Mouse (Mus musculus) spleen, postnatal 10 days (tissue): Measurements from ENCODE around the gene Tpm4.

Source experiments
- DNase-seq, 2 experiments: peaks; one replicate each; pipeline ENCODE4 v3.0.0; 2021 to 2022; ENCODE audit warnings: low spot score in 2 of 2

Tpm4 gene

DNA sequence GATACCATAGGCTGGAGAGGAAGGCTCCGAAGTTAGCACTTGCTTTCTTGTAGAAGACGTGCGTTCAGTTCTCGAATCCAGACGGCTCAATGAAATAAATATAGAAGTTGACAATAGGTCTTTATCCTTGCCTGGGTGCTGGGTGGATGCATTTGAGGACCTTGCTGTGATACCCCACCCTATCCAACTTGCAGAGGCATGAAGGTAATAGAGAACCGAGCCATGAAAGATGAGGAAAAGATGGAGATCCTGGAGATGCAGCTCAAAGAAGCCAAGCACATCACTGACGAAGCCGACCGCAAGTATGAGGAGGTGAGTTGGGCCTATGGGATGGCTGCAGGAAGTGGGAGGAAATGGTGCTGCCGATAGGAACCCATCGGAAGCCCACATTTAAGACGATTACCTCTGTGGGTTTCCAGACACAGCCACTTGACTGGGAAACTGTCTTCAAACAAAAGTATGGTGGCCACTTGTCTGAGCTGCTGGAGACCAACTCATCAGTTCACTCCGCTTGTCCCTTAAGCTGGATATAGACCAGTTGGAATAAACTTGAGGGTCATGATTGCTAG lies 8.6 kb downstream of the Tpm4 start:
- DNase-seq: no peak

DNA sequence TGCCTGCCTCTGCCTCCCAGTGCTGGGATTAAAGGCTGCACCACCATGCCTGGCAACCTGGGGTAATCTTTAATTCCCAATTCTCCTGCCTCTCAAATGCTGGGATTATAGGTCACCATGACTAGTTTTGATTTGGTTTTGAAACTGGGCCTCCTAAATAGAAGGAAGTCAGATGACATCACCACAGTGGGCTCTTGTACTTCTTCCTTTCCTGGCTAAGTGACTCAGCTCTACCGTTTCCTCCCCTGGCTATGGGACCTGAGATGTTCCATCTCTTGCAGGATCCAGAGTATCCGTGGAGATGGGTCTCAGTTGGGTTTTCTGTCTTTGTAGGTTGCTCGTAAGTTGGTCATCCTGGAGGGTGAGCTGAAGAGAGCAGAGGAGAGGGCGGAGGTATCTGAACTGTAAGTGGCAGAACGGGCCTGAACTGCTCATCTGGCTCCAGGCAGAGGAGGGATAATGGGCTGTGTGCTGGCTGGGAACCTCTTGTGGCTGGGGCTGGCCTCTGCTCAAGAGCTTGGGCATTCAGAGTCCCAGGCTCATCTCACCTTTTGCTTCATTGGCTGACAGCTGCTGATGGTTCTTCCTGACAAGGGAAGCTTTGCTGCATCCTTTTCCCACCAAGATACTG lies 9.7 kb downstream of the Tpm4 start:
- no peak for DNase-seq

DNA sequence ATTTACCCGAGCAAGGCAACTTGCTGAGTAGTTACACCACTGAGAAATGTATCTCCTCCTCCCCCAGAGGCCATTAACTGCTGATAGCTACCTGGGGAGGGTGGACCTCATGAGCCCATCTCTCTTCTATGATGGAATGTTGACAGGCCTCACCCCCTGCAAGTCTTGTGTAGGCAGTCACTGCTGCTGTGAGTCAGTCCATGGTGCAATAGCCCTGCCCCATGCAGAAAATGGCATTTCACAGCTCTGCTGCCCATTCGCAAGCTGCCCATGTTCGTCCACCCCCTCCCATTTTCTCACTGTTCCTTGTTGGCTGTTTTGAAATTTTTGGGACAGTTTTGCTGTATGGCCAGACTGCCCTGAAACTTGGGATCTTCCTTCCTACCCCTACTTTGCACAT lies 10.7 kb downstream of the Tpm4 start:
- DNase-seq: no peak

DNA sequence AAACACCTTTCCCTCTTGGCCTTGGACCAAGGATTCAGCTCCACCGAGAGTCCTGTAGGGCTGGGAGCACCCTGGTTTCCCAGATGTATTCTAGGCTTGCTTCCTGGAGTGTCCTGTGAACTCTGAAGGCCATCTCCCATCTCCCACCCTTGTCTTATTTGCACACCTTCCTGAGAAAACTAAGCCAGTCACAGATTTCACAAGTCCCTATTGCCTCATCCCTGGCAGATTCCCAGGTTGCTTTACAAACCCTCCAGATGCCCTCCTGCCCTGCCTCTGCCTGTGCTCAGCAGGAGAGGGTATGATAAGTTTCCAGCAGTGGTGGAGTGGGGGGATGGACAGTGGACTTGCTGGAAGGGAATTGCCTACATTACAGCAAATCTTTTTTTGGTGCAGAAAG lies 11.3 kb downstream of the Tpm4 start:
- DNase-seq: no peak

DNA sequence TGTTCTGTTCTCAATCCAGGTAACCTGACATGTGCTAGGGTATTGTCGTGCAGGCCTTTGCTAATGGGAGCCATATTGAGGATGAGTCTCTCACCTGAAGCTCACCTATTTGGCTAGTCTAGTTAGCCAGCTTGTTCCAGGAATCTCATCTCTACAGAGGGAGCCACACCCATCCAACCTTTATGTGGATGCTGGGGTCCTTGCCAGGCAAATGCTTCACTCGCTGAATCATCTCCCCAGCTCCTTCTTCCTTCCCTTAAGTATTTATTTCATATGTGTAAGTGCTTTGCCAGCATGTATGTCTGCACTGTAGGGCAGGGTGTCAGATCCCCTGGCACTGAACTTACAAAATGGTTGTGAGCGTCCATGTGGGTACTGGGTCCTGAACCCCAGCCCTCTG lies 11.8 kb downstream of the Tpm4 start:
- no peak for DNase-seq

DNA sequence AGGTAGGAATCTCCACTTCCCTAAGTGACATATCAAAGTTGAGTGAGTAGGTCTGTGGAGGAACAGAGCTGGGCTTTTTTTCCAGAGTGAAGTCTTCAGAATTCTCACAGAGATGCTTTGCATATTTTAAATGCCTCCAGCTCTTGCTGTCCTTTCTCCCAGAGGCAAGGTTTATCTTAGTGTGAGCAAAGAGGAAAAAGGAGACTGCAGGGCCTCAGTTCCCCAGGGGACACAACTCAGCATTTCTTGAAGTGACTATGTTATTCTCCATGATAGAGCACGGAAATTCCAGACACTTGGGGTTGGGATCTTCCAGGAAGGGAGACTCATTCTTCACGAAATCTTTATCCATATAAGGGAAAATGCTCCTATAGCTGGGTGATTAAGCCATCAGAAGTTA lies 12.5 kb downstream of the Tpm4 start:
- no peak for DNase-seq

DNA sequence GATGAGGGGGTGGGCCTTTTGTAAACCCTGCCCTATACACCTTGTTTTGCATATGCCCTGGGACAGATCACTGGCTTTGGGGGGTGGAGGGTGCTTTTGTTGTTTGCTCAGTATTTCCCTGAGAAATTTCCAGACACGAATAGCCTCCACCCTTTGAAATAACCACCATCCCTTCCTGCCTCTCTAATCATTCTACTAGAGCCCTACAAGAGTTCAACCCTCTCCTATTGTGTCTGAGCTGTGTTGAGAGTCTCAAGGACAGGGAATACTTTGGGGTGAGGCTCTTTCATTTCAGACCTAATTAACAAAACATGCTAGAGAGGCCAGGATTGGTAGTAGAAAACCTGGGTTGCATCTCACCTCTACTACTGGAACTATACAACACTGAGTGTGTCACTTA lies 14.3 kb downstream of the Tpm4 start:
- DNase-seq: no peak

DNA sequence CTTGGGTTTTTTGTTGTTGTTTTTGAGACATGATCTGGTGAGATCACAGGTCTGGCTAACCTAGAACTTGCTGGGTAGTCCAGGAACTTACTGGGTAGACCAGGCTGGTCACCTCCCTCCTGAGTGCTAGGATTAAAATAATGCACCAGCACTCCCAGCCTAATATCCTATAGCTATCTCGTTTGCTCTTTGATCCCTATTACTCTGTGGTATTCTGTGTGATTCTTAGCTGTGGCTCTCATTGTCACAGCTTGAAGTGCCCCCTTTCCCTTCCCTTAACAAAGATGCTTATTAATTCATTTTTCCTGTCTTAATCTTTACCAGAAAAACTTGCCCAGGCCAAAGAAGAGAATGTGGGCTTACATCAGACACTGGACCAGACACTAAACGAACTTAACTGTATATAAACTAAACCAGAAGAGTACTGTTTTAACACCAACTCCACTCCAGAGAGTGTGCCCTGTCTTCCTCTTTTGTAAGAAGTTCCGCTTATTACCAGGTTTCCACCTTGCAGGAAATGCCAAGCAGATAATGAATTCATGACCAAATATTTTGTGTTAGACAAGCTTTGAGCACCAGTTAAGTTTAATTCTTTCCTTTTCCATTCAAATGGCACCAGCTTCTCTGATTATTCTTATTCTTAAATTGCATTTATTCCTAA lies 16.8 kb downstream of the Tpm4 start:
- DNase-seq: no peak

DNA sequence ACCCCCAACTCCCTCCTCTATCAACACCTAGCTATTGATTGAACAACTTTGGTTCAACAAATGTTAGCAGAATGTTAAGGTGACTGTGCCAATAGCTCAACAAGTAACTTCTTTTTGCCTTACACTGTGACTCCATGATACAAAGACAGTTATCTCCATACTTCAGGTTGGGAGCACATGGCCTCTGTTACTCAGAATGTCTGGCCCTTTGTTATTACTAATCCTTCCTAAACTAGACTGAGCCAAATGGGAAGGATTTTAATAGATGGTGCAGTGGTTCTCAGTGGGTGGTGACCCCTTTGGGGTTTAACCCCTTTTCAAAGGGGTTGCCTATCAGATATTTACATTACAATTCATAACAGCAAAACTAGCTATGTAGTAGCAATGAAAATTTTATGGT lies 18.6 kb downstream of the Tpm4 start:
- DNase-seq: no peak

DNA sequence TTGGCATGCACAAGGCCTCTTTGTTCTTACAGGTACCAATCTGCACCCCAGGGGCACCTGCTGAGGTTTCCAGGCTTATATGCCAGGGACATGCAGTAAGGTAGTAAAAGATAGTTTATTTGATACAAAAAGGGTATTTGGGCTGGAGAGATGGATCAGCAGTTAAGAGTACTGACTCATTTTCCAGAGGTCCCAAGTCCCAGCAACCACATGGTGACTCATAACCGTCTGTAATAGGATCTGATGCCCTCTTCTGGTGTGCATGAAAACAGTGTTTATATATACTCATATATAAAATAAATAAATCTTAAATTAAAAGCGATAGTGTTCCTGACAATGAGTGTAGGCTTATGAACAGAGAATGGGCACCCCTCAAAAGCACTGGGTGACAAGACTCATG lies 23.3 kb downstream of the Tpm4 start:
- DNase-seq: no peak

DNA sequence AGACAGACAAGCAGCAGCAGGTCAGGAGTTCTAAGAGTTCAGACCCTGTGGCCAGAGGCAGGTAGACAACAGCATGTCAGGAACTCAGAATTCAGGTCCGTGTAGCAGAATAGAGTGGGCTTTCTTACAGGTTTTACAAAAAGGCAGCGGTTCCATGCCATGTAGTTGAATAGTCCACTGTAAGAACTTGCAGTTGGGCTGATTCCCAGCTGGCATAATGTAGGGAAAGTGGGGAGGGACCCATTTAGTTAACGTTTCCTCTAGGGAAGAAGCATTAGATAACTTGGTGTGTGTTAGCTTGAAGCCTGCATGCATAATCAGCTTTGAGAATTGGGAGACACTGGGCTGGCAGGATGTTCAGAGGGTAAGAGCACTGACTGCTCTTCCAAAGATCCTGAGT lies 24.0 kb downstream of the Tpm4 start:
- DNase-seq: no peak

DNA sequence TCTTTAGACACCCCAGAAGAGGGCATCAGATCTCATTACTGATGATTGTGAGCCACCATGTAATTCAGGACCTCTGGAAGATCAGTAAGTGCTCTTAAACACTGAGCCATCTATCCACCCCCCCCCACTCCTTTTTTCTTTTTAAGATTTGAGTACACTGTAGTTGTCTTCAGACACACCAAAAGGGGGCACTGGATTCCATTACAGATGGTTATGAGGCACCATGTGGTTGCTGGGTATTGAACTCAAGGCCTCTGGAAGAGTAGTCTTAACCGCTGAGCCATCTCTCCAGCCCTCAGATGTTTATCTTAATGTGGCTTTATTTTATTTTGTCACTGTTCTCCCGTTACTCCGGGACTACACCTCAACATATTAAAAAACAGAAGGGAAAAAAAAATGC lies 25.2 kb downstream of the Tpm4 start:
- DNase-seq: no peak

DNA sequence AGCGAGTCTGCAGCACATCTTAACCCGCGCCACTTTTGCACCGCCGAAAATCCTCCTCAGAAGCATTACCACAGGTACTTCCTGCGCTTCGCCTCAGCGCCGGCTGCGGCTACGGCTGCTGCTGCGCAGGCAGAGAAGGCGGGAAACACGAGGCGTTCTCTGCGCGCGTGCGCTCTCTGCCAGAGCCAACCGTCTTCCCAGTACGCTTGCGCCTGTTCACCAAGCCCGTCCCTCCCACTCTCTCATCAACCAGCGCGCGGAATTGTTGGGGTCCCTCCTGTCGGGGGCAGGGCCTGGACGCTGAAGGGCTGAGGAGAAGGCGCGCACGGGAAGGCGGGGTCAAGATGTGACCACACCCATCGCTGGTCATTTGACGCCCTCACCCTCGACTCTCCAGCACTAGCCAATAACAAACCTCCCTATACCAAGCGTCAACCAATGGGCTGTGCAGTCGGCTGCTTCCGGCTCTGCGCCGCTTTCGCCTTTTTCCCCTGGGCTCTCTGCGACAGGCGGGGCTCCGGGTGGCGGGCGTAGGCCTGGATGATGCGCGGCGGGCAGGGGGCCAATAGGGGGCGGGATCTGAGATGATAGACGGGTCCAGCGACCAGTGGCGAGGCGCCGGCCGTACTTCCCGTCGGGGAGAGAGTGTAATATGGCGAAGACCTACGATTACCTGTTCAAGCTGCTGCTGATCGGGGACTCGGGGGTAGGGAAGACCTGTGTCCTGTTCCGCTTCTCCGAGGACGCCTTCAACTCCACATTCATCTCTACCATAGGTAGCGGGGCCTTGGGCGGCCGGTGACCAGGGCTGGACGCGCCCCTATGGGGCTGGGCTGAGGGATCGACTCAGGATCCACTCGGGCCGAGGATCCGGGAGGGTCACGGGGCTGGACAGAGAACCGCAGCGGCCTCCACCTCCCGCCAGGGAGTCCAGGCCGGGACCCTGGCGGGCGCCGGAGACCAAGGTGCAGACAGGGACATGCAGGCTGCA lies 26.2 kb downstream of the Tpm4 start, which contains the start of gene Rab8a:
Rab8a (plus strand) TSS at position 494 of the 991 bp plus-strand sequence.
- DNase-seq: peak; percentile 99 to 100

DNA sequence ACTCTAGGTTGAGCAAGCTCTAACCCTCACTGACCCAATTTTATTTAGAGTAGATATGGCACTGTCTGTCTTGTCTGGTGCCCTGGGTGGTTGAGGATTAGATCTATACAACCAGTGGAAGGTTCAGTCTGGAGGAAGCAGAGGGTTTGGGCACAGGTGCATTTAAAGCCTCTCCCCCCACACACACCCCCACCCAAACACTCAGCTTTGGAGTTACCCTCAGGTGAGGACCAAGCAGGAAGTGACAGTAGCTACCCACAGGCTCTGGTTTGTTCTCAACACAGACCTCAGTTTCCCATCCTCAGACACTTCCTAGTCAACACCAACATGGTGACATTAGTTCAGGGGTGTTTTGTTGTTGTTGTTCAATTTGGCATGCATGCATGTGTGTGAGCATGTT lies 28.0 kb downstream of the Tpm4 start:
- DNase-seq: no peak

DNA sequence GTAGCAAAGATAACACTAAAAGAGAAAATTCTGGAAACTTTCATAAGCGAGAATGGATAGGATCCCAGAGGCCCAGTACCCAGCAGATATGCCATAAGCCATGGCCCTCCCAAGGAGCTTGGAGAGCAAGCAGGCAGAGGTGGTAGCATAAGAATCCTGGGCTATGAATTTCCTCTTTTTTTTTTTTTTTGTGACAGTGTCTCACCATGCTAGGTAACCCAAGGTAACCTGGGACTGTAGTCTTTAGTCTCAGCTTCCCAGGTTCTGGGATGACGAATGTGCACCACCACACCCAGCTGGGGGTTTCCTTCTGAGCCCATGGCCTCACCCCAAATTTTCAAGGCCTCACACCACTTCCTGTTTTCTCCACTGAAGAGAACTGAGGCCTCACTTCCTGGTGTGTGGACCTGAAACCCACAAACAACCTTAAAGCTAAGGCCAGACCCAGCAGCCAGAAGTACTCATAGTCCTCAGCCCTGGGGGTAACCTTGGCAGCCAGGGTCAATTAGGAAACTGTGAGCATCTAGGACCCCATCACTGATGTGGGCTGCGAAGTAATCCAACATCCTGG lies 34.4 kb downstream of the Tpm4 start:
- peak in 1 of 2 experiments; percentile 64 for DNase-seq

DNA sequence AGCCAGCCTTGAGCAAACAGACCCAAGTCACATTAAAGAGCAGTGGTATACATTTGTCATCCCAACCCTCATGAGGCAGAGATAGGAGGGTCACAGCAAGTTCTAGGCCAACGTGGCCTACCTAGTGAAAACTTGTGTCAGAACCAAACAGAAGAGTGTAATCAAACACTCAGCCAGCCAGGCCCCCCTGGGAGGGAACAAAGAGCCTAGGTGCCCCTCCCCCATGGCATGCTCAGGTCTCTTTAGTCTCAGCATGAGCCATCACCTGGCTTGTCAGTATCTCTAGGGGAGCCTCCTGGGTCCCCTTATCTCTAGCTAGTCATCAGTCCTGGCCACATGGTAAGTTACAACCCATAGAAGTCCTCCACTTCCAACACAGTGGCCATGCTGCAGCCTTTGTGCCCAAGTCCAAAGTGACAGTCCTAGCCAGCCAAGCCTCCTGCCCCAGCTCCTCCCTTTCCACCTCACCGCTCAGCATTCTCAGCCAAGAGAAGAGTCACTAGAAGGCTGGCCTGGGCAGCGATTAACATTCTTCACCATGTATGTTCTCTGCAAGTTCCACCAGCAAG lies 35.0 kb downstream of the Tpm4 start:
- DNase-seq: peak in 1 of 2 experiments; percentile 55

DNA sequence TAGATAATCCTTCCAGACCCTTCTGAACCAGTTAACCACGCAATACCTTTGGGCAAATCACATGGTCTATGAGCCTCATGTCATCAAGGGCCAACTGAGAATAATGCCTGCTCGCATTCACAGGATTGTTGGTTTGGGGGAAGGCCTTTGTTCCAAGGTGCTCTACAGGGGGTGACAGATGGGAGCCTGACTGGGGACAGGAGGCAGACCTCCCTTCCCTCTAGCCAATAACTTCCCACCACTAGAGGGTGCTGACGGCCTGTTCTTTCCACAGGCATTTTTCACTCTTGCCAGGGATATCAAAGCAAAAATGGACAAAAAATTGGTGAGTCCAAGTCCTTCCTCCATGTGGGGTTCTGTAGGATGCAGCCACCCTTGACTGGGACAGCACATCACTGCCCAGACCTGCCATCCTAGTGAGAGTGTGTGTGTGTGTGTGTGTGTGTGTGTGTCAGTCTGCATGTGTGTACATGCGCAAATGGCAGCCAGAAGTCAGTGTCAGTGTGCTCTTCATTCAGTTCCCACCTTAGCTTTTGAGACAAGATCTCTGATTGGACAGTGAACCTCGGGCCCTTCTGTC lies 42.7 kb downstream of the Tpm4 start:
- DNase-seq: peak; percentile 60 to 85

DNA sequence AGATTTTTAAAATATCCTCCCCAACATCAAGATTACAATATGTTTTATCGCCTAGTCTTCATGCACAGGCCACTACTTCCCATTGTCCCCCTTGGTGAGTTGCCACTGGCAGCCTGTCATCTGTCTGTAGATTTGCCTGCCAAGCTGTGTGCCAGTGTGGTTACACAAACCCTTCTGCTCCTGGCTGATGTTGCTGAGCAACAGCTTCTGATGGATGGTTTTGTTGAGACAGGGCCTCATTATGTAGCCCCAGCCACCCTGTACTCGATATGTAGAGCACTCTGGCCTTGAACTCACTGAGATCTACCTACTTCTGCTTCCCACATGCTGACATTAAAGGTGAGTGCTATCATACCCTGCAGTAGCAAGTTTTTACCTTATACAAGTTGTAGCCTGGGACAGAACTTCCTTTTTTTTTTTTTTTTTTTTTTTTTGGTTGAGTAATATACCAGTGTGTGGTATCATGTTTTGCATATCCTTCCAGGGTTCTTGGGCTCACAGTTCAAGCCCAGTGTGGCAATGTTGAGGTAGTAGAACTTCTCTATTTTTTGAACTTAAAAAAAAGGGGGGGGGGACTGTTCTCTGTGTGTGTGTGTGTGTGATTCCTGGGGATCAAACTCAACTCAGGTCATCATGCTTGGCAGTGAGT lies 48.9 kb downstream of the Tpm4 start:
- DNase-seq: peak in 1 of 2 experiments; percentile 45

DNA sequence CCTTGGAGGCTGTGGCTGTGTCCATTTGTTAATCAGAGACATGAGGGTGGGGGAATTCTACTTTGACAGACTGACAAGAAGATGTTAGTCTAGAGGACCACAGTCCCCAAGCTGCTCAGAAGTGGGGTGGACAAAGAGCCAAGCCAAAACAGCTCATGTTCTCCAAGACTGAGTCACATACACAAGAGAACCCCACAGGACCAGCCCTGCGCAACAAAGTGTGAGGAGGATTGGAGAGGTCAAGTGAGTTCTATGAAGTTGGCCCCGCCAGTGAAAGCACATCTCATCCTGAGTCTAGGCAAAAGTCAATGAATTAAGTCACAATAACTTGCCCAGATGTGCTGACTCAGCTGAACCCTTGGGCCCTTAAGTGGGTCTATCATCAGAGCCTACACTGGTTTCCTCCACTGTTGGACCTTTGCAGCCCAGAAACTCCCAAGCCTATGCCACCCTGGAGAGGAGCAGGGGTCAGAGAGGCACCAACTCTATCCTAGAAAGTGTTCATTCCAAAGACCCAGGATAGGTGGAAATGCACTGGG lies 53.1 kb downstream of the Tpm4 start:
- no peak for DNase-seq
